Mouse (Mus musculus): Measurements from ENCODE around the gene Pdgfa. TPM values are rescaled to one million over a fixed set of nuclear protein-coding genes. Genes with fewer than 3 reads are reported as not detected.

Pdgfa gene
- polyA plus RNA-seq, 1 experiment: 91.5 TPM

DNA sequence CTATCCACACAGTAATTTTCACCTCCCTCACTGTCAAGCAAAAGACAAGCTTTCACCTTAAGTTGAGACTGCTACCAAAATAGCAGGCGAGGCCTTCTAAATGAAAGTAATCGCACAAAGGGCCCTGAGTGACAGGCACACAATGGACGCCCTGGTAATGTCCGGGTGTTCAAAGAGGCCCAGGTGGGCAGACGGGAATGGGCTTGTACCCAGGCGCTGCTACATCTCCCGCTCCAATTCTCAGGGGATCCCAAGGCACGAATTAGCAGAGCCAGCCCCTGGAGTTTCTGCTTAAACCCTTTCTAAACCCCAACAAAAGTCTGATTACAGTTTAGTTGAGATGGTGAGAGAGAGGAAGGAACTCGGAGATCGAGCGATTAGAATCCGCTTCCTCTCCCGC is 65.3 kb downstream of the Pdgfa start:
- no peak for TF ChIP-seq POLR2A (IDR thresholded peaks at IDR 0.05; ENCODE audit: borderline replicate concordance, extremely low read depth, low read depth, low read length)
- TF ChIP-seq CTCF (IDR thresholded peaks at IDR 0.05; ENCODE audit: insufficient read depth, low read length): no peak
- DNase-seq: no peak
- WGBS: 41% methylated on average over 13 of the region's 13 CpGs
- Histone ChIP-seq H3K4me3 (replicated peaks; ENCODE audit: extremely low read depth, low read depth, low read length) (no peak overlapping the region), H3K4me1 (ENCODE audit: control insufficient read depth, insufficient read depth, low read length) (no peaks in the 10 kb centered on the region)

DNA sequence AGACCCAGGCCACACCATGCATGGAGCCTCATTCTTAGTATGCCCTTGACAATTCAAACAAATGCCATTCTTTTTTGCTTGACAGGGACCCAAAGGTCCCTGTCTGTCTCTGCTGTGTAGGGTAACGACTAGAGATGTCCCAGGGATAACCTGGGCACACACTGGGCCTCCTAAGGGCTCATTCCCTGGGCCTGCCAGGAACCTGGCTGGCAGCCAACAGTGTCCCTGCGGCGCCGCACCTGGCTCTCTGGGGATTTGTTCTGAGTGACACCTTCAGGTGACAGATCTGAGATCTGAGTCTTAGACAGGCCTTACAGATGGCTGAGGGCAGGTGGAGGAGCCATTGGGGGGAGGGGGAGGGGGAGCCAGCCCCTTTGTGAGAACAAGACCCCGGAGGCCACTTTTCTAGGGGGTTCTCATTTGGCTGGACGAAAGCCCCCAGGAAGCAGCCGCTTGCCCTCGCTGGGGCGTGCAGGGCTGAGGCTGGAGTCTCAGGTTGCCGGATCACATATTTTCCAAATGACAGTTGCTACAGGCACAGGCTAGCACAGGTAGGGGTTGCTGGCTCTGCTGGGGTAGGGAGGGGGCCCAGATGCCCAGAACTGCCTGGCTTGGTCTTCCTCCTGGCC is 67.2 kb downstream of the Pdgfa start:
- 66% methylated on average over 10 of the region's 10 CpGs for WGBS
- H3K4me3 ChIP-seq (replicated peaks; ENCODE audit: extremely low read depth, low read depth, low read length): no peak overlapping the region
- H3K4me1 ChIP-seq (ENCODE audit: control insufficient read depth, insufficient read depth, low read length): no peaks in the 10 kb centered on the region
- no peak for DNase-seq
- TF ChIP-seq CTCF (IDR thresholded peaks at IDR 0.05; ENCODE audit: insufficient read depth, low read length) (no peak), POLR2A (IDR thresholded peaks at IDR 0.05; ENCODE audit: borderline replicate concordance, extremely low read depth, low read depth, low read length) (no peak)

Other genes starting within 250 kb of the Pdgfa start
- 11.0 and 14.2 TPM in 2 replicates for gene Fam20c, start 242.9 kb downstream of the Pdgfa start, polyA plus RNA-seq (2012; rRNA removed)
- not detected in 2 replicates for gene Gm5294, start 177.3 kb downstream of the Pdgfa start, polyA plus RNA-seq (2012; rRNA removed)
- 18.8 and 19.5 TPM in 2 replicates for gene Prkar1b, start 152.6 kb upstream of the Pdgfa start, polyA plus RNA-seq (2012; rRNA removed)
- gene Dnaaf5, start 152.9 kb upstream of the Pdgfa start, polyA plus RNA-seq (2012; rRNA removed): 24.5 and 25.6 TPM in 2 replicates
- gene Sun1, start 203.3 kb upstream of the Pdgfa start, polyA plus RNA-seq (2012; rRNA removed): 48.5 and 57.9 TPM in 2 replicates